Mouse (Mus musculus): ENCODE results near the gene Blm. TPM values are rescaled to one million over a fixed set of nuclear protein-coding genes. Genes with fewer than 3 reads are reported as not detected.

The Blm gene
- polyA plus RNA-seq, 1 experiment from 2014 or later, result 54.7 TPM

- Histone ChIP-seq H3K36me3 (replicated peaks) (no peaks in the 10 kb centered on the region), H3K9me3 (no peaks in the 10 kb centered on the region), H3K27me3 (ENCODE audit: poor library complexity, severe bottlenecking) (no peaks in the 10 kb centered on the region), H3K4me3 (no peak overlapping the region), H3K4me1 (peaks cover 7% of the 10 kb centered on the region), H3K27ac (no peak overlapping the region)
- no peak for DNase-seq (ENCODE audit: extremely low spot score, low spot score)
- 86% methylated on average over 4 of the region's 4 CpGs for WGBS
Observed at GRCm38 (mm10) chr7:80557161-80557560, 22.2 kb upstream of the Blm start.

DNA sequence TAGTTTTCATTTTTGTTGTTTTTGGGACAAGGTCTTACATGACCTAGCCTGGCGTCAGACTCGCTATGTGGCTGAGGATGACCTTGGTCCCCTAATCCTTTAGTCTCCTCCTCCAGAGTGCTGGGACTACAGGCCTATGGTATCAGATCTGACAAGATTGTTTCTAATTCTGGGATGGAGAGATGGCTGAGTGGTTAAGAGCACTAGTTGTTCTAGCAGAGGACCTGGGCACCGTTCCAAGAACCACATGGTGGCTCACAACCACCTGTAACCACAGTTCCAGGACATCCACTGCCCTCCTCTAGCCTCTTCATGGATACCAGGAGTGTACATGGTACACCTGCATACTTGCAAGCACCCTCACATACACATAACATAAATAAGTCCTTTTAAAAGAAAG lies 21.2 kb upstream of the Blm start:
- H3K9me3 ChIP-seq, result no peaks in the 10 kb centered on the region
- no peak overlapping the region for H3K27ac ChIP-seq
- DNase-seq (ENCODE audit: extremely low spot score, low spot score), result no peak
- H3K4me3 ChIP-seq, result no peak overlapping the region
- no peaks in the 10 kb centered on the region for H3K4me1 ChIP-seq
- no peaks in the 10 kb centered on the region for H3K27me3 ChIP-seq (ENCODE audit: poor library complexity, severe bottlenecking)
- no peaks in the 10 kb centered on the region for H3K36me3 ChIP-seq (replicated peaks)
- WGBS, result 91% methylated on average over 3 of the region's 3 CpGs

DNA sequence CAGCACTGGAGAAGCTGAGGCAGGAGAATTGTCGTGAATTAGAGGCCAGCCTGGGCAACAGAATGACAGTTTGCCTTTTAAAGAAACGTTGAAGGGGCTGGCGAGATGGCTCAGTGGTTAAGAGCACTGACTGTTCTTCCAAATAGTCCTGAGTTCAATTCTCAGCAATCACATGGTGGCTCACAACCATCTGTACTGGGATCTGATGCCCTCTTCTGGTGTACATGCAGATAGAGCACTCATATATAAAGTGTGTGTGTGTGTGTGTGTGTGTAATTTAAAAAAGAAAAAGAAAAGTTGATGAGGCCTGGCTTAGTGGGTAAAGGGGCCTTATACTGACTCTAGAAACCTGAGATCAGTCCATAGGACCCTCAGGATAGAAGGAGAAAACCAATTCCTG lies 20.2 kb upstream of the Blm start:
- H3K9me3 ChIP-seq, result no peaks in the 10 kb centered on the region
- H3K4me1 ChIP-seq, result no peaks in the 10 kb centered on the region
- H3K27me3 ChIP-seq (ENCODE audit: poor library complexity, severe bottlenecking), result no peaks in the 10 kb centered on the region
- no peak for DNase-seq (ENCODE audit: extremely low spot score, low spot score)
- no peak overlapping the region for H3K4me3 ChIP-seq
- H3K27ac ChIP-seq, result no peak overlapping the region
- WGBS, result 68% methylated on average over 3 of the region's 3 CpGs
- no peaks in the 10 kb centered on the region for H3K36me3 ChIP-seq (replicated peaks)

- Histone ChIP-seq H3K4me1 (no peaks in the 10 kb centered on the region), H3K4me3 (no peak overlapping the region), H3K9me3 (no peaks in the 10 kb centered on the region), H3K27me3 (ENCODE audit: poor library complexity, severe bottlenecking) (no peaks in the 10 kb centered on the region), H3K36me3 (replicated peaks) (no peaks in the 10 kb centered on the region), H3K27ac (no peak overlapping the region)
- 84% methylated on average over 22 of the region's 22 CpGs for WGBS
- no peak for DNase-seq (ENCODE audit: extremely low spot score, low spot score)
Observed at GRCm38 (mm10) chr7:80554180-80555021, 19.5 kb upstream of the Blm start.

GRCm38 (mm10) chr7:80548513-80549260 lies 13.8 kb upstream of the Blm start:
- H3K27ac ChIP-seq, result no peak overlapping the region
- WGBS, result 87% methylated on average over 7 of the region's 7 CpGs
- no peak overlapping the region for H3K4me3 ChIP-seq
- H3K27me3 ChIP-seq (ENCODE audit: poor library complexity, severe bottlenecking), result no peaks in the 10 kb centered on the region
- H3K9me3 ChIP-seq, result no peaks in the 10 kb centered on the region
- H3K4me1 ChIP-seq, result 0 out of 2 replicates have a peak, but pooled peaks cover 3% of the 10 kb centered on the region
- H3K36me3 ChIP-seq (replicated peaks), result no peaks in the 10 kb centered on the region
- no peak for DNase-seq (ENCODE audit: extremely low spot score, low spot score)

DNA sequence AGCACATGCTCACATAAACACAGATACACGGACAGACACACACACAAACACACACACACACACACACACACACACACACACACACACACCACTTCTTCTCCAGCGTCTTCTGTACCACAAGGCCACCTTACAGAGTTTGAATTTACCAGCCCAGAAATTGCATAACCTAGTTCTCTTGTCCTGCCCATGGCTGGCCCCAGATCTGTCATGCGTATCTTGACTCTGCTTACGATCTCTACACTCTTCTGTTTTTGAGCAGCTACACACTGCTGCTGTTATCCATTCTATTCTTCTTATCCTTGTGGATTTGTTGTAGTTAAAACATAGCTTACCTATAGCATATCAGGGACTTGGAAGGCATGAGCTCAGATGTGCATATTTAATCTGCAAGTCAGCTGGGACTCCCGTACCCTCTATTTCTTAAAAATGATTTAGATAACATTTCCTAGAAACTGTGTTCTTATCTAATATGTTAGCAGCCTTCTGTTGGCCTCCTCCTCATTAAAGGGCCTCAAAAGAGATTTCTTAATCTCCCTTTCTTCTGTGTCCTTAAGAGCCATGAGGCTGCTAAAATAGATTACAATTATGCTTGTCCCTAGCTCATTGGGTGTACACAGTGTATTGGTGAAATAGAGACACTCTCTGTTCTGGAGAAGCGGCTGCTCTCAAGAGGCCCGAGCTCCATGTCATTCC lies 7.4 kb upstream of the Blm start:
- no peaks in the 10 kb centered on the region for H3K27me3 ChIP-seq (ENCODE audit: poor library complexity, severe bottlenecking)
- WGBS, result 81% methylated on average over 7 of the region's 7 CpGs
- no peak overlapping the region for H3K27ac ChIP-seq

GRCm38 (mm10) chr7:80539581-80539980 lies 4.7 kb upstream of the Blm start:
- Histone ChIP-seq H3K27me3 (ENCODE audit: poor library complexity, severe bottlenecking) (no peaks in the 10 kb centered on the region), H3K4me1 (peaks cover 6% of the 10 kb centered on the region), H3K27ac (no peak overlapping the region), H3K36me3 (replicated peaks) (no peaks in the 10 kb centered on the region), H3K4me3 (no peak overlapping the region), H3K9me3 (no peaks in the 10 kb centered on the region)
- WGBS, result 69% methylated on average over 5 of the region's 5 CpGs
- no peak for DNase-seq (ENCODE audit: extremely low spot score, low spot score)

More for the DNA sequence above, 7.4 kb upstream of the Blm start:
- Histone ChIP-seq H3K4me1 (0 out of 2 replicates have a peak, but pooled peaks cover 3% of the 10 kb centered on the region), H3K9me3 (no peaks in the 10 kb centered on the region), H3K36me3 (replicated peaks) (no peaks in the 10 kb centered on the region), H3K4me3 (no peak overlapping the region)
- DNase-seq (ENCODE audit: extremely low spot score, low spot score), result no peak

- Histone ChIP-seq H3K4me3 (peak overlapping the region; percentile 85), H3K27me3 (ENCODE audit: poor library complexity, severe bottlenecking) (no peaks in the 10 kb centered on the region), H3K27ac (peak overlapping the region; percentile 94), H3K4me1 (peaks cover 21% of the 10 kb centered on the region), H3K36me3 (replicated peaks) (no peaks in the 10 kb centered on the region; the same call in 1 of the 2 replicates), H3K9me3 (no peaks in the 10 kb centered on the region)
- 2% methylated on average over 32 of the region's 32 CpGs for WGBS
- no peak for DNase-seq (ENCODE audit: extremely low spot score, low spot score)
Observed at GRCm38 (mm10) chr7:80534291-80535008, 469 bp downstream of the Blm start.

DNA sequence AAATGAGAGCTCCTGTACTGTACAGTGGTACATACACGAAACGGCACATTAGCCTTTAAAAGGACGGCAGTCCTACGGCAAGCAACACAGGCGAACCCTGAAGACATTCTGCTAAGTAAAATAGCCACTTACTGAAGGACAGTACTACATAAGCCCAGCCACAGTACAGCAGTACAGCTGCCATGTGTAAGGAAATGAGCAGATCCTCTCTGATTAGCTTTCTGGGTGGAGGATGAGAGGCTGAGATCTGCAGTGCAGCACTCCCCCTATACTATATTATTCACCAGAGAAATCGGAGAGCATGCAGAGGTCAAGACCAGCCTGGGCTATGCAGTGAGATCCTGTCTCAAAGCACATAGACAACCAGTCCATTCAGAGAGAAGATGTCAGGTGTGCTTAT lies 3.8 kb downstream of the Blm start:
- DNase-seq (ENCODE audit: extremely low spot score, low spot score), result no peak
- Histone ChIP-seq H3K4me3 (no peak overlapping the region), H3K27me3 (ENCODE audit: poor library complexity, severe bottlenecking) (no peaks in the 10 kb centered on the region), H3K9me3 (no peaks in the 10 kb centered on the region), H3K27ac (no peak overlapping the region), H3K36me3 (replicated peaks) (peaks cover 15% of the 10 kb centered on the region; the same call in 1 of the 2 replicates), H3K4me1 (peaks cover 21% of the 10 kb centered on the region)
- 91% methylated on average over 6 of the region's 6 CpGs for WGBS

- 94% methylated on average over 2 of the region's 2 CpGs for WGBS
- no peak for DNase-seq (ENCODE audit: extremely low spot score, low spot score)
- Histone ChIP-seq H3K4me3 (no peak overlapping the region), H3K9me3 (no peaks in the 10 kb centered on the region), H3K27ac (no peak overlapping the region), H3K4me1 (peaks cover 21% of the 10 kb centered on the region), H3K36me3 (replicated peaks) (peaks cover 15% of the 10 kb centered on the region; the same call in 1 of the 2 replicates), H3K27me3 (ENCODE audit: poor library complexity, severe bottlenecking) (no peaks in the 10 kb centered on the region)
Observed at GRCm38 (mm10) chr7:80530646-80531045, 4.3 kb downstream of the Blm start.

- H3K4me1 ChIP-seq, result no peaks in the 10 kb centered on the region; the same call in 1 of the 2 replicates
- no peak for DNase-seq (ENCODE audit: extremely low spot score, low spot score)
- no peaks in the 10 kb centered on the region for H3K27me3 ChIP-seq (ENCODE audit: poor library complexity, severe bottlenecking)
- H3K36me3 ChIP-seq (replicated peaks), result peaks cover 25% of the 10 kb centered on the region
- H3K9me3 ChIP-seq, result no peaks in the 10 kb centered on the region
- H3K4me3 ChIP-seq, result no peak overlapping the region
- H3K27ac ChIP-seq, result no peak overlapping the region
- 83% methylated on average over 6 of the region's 6 CpGs for WGBS
Observed at GRCm38 (mm10) chr7:80526698-80527097, 8.2 kb downstream of the Blm start.

DNA sequence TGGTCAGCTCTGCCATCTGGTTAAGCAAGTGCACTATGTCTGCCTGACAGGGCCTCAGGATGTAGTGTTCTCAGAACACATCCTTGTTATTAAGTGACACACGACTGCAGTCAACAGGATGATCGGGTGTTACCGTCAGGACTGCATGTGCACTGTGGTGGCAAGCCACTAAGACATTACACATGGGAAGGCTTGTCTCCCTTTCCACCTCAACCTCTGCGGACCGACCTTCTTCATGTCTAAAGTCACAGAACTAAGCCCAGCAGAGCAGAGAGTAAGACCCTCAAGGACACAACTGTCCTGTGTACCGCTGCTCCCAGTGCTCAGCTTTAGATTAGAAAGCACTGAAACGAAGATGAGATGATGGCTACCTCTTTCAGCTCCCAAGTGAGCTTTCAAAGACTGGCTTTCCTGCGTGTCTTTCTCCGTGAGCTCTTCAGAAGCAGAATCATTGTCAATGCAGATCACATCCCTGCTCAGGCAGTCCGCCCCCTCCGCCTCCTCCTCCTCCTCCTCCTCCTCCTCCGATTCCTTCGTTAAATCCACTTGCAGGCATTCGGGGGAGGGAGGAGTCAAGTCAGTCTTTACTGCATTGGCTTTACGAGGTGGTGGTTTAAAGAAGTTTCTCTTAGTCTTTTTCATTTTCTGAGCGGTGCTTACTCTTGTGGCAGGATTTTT lies 22.4 kb downstream of the Blm start:
- H3K9me3 ChIP-seq, result no peaks in the 10 kb centered on the region
- H3K36me3 ChIP-seq (replicated peaks), result peaks cover 76% of the 10 kb centered on the region
- no peak overlapping the region for H3K27ac ChIP-seq
- H3K4me3 ChIP-seq, result no peak overlapping the region
- no peaks in the 10 kb centered on the region for H3K27me3 ChIP-seq (ENCODE audit: poor library complexity, severe bottlenecking)
- no peak for DNase-seq (ENCODE audit: extremely low spot score, low spot score)
- 86% methylated on average over 16 of the region's 16 CpGs for WGBS
- no peaks in the 10 kb centered on the region for H3K4me1 ChIP-seq

Data from forebrain, embryonic 10.5 days (tissue).